Mouse (Mus musculus): Measurements from ENCODE around the gene Pid1.

DNA sequence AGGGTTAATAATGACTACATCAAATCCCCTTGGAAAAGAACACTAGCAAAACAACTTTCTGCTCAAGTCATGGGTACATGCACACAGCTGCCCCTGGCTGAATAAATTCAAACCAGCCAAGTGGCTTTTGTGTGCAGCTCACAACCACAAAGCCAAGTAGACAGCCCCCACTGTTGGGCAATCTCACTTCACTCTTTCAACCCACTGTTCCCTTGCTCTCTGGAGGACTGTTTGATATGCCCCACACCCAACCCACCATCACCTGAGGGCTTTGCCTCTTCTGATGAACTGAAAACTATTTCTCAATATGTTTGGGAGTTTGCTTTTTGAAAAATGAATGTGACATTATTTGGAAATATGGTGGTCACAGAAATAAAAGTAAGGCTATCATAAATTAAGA, 171.8 kb downstream of the Pid1 start:
- TF ChIP-seq CTCF (IDR thresholded peaks at IDR 0.05; ENCODE audit: low read depth) (no peak), EP300 (optimal IDR thresholded peaks at IDR 0.05) (no peak)

Measured in stomach, postnatal 0 days (tissue).